Mouse (Mus musculus) megakaryocyte, adult 5-6 weeks (primary cell): Measurements from ENCODE around the gene Lmntd2. TPM values are rescaled to one million over a fixed set of nuclear protein-coding genes. Genes with fewer than 3 reads are reported as not detected.
A peak's percentile ranks its signal among the peaks of the same experiment; 100 is the strongest.

Experiments
- ATAC-seq: 2 replicates; pipeline ENCODE4 v1.8.0; 2016; ENCODE audit warnings: mild to moderate bottlenecking, inconsistent platforms; ENCODE audit not compliant: poor library complexity, severe bottlenecking
- total RNA-seq, 2 experiments: library from RNA; stranded (forward) in 1 of 2; stranded (reverse) in 1 of 2; fragments of 153-499, 151-499 nt in 1 of 2; fragments of 221-1000, 200-1000 nt in 1 of 2; gene quantifications; 2 replicates each; pipeline versions ENCODE4 v1.2.3 to v1.2.4; 2015 to 2017

Lmntd2 gene
- total RNA-seq, 2 experiments from 2014 or later: 0.04 to 0.36 TPM

GRCm38 (mm10) chr7:141191796-141192685, 21.8 kb downstream of the Lmntd2 start:
- ATAC-seq: no peak

DNA sequence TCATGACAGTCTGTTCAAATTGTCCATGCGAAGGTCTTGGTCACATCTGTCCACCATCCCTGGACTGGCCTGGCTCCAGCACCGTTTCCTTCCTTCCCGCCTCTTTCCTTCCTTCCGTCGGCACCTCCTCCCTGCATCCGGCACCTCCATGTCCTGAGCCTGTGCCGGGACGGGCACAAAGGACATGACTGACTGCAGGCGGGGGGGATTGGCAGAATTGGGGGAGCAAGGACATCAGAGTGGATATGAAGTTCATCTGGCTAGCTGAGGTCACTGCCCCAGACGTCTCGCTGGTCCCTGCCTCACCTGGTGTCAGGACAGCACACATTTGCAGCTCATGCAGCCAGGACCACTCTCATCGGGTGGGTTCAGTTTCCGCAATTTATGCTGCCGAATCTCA, 22.8 kb downstream of the Lmntd2 start:
- no peak for ATAC-seq

- ATAC-seq: no peak
Observed at GRCm38 (mm10) chr7:141190220-141190619, 23.7 kb downstream of the Lmntd2 start.

- no peak for ATAC-seq
Observed at GRCm38 (mm10) chr7:141188733-141189132, 25.1 kb downstream of the Lmntd2 start.

GRCm38 (mm10) chr7:141188194-141188593, 25.7 kb downstream of the Lmntd2 start:
- no peak for ATAC-seq

GRCm38 (mm10) chr7:141176173-141176572, 37.7 kb downstream of the Lmntd2 start:
- peak; percentile 62 for ATAC-seq

DNA sequence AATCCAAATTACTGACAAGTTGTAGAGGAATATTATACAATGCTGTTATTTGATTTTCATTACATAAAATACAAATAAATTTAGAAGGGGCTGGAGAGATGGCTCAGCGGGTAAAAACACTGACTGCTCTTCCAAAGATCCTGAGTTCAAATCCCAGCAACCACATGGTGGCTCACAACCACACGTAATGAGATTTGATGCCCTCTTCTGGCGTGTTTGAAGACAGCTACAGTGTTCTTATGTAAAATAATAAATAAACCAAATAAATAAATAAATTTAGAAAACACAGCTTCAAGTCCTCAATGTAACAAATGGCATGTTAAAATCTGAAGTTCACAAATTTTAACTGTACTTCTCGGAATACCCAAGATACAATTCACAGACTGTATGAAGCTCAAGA, 38.8 kb downstream of the Lmntd2 start:
- ATAC-seq: no peak

- no peak for ATAC-seq
Observed at GRCm38 (mm10) chr7:141173323-141173850, 40.5 kb downstream of the Lmntd2 start.

DNA sequence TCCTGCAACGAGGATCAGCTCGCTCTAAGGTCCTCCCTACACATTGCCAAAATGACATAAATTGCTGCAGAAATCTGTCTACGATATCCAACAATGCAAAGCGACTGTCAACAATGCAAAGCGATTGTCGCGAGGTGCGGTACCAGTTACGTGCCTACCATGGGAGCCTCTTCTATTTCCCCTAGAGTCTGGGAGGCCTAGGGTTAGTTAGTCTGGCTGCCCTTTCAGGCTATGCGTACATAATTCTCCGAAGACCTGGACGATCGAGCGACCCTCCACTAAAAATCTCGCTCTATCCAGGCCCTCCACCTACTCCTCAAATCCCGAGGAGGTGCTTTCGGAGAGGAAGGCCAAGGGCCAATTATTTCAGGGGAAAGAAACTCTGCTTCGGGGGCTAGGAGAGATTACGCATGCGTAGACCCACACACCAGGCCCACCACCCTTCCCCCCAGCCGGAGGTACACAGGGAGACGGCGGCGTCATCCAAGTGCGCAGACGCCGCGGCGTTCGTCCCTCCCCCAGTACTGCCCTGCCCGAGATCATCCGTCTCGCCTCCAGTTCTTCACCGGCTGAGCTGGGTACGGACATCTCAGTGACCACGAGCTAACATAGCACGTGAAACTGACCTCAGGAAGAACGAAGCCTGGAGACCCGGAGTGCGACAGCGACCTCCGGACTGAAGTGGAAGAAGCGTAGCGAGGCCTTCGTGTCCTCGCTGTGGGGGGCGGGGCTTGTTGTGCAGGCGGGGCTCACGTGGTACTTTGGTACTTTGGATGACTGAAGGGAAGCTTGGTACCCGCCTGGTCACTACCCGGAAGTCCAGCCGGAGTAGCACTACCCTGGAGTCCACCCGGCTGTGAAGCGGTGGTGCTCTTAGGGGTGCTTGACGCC, 41.5 kb downstream of the Lmntd2 start, which contains the start of gene Rnh1:
Gene Rnh1 (minus strand): TSS at position 742 of the 891 bp plus-strand sequence.
- peak; percentile 78 for ATAC-seq

DNA sequence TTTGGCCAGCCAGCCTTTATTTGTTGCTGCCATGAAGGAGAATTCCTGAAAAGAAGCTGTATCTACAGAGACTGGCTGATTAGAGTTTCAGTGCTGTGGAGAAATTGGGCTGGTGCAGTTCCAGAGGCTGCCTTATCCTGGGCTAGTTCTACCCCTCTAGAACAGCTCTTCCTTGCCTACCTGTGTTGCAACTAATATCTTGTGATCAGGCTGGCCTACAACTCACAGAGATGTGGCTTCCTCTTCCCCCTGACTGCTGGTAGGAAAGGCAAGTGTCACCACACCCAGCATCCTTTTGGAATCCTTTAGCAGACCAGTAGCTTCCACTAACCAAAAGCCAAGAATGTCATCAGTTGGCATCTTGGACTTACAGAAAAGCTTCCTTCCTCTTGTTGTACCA, 44.0 kb downstream of the Lmntd2 start:
- ATAC-seq: peak; percentile 7; the same call in 1 of the 2 replicates

DNA sequence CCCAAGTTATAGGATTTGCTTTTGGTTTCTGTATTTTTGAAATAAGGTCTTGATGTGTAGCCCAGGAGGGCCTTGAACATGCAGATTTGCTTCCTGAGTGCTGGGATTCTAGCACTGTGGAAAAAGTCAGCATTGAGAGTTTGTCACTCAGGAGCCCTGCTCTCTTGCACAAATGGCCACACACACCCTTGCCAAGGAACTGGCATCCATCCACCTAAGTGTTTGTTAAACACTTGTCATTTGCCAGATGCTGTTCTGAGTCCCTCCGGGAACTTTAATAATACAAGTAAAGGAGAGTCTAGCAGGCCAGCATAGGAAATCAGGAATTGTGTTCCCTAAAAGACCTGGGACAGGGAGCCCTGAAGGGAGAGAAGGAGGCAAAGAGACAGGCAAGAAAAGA, 44.6 kb downstream of the Lmntd2 start:
- ATAC-seq: no peak

GRCm38 (mm10) chr7:141168518-141168953, 45.3 kb downstream of the Lmntd2 start:
- peak; percentile 63 for ATAC-seq

DNA sequence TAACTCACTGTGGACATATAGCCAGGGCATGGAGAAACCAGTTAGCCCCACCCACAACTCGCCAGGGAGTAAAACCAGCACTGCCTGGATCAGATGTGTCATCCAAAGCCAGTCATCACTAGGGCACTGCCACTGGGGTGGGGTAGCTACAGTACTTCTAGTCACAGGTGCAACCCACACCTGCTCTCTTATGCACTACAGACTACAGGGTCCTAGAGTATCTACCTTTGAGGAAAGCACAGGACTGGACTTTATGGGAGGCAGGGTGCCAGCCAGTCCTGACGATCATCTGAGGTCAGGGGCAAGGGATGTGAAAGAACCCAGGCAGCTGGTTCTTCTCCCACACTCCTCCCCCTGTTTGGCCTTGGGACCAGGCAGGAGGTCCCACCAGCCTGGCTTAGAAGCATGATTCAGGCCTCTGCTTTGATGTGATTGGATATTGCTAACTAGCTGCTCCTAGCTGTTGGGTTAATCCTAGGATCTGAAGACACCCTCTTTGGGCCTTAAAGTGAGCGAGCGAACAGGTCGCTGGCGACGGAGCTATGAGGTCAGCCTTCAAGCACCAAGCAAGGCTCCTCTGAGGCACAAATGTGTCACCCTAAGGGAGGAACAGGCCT, 45.9 kb downstream of the Lmntd2 start:
- peak; percentile 8 for ATAC-seq

DNA sequence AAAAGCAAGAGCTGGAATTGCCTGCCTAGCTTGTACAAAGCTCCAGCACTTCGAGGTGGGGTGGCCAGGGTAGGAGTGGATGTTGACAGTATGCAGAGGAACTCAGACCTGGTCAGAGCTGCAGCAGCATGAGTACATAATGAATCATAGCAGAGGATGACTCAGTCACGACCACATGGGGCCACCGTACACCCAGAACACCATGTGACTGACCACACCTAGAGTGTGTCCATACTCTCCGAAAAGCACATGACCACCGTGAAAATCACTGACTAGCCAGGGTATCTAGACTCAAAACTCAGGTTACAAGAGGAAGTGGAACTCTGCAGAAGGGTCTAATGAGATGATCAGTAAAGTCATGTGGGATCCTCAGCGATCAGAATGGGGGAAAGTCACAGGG, 49.0 kb downstream of the Lmntd2 start:
- ATAC-seq: peak; percentile 66

GRCm38 (mm10) chr7:141164397-141164796, 49.5 kb downstream of the Lmntd2 start:
- no peak for ATAC-seq

Other genes starting within 250 kb of the Lmntd2 start
- 110 and 111 TPM in 2 replicates for gene Ifitm1, start 246.9 kb downstream of the Lmntd2 start, total RNA-seq (2015)
- 48.4 and 56.3 TPM in 2 replicates for gene Ifitm1, start 246.9 kb downstream of the Lmntd2 start, total RNA-seq (2017)
- 2,002 and 2,201 TPM in 2 replicates for gene Ifitm3, start 203.3 kb downstream of the Lmntd2 start, total RNA-seq (2015)
- 715 and 839 TPM in 2 replicates for gene Ifitm3, start 203.3 kb downstream of the Lmntd2 start, total RNA-seq (2017)
- gene Ifitm6, start 196.2 kb downstream of the Lmntd2 start, total RNA-seq (2015): 1,773 and 2,031 TPM in 2 replicates
- 1,518 and 1,657 TPM in 2 replicates for gene Ifitm6, start 196.2 kb downstream of the Lmntd2 start, total RNA-seq (2017)
- gene Gm17387, start 184.9 kb downstream of the Lmntd2 start, total RNA-seq (2015): not detected in 2 replicates
- not detected in 2 replicates for gene Gm17387, start 184.9 kb downstream of the Lmntd2 start, total RNA-seq (2017)
- 1.5 and 3.0 TPM in 2 replicates for gene B4galnt4, start 153.0 kb downstream of the Lmntd2 start, total RNA-seq (2015)
- 1.7 and 2.5 TPM in 2 replicates for gene B4galnt4, start 153.0 kb downstream of the Lmntd2 start, total RNA-seq (2017)
- 6.7 and 9.7 TPM in 2 replicates for gene Pkp3, start 135.9 kb downstream of the Lmntd2 start, total RNA-seq (2015)
- 3.8 and 6.1 TPM in 2 replicates for gene Pkp3, start 135.9 kb downstream of the Lmntd2 start, total RNA-seq (2017)
- 7.5 and 9.3 TPM in 2 replicates for gene Sigirr, start 113.5 kb downstream of the Lmntd2 start, total RNA-seq (2015)
- 7.7 and 8.2 TPM in 2 replicates for gene Sigirr, start 113.5 kb downstream of the Lmntd2 start, total RNA-seq (2017)
- gene Ano9, start 96.3 kb downstream of the Lmntd2 start, total RNA-seq (2015): not detected in 2 replicates
- not detected in 2 replicates for gene Ano9, start 96.3 kb downstream of the Lmntd2 start, total RNA-seq (2017)
- 7.1 and 10.2 TPM in 2 replicates for gene Ptdss2, start 91.7 kb downstream of the Lmntd2 start, total RNA-seq (2015)
- gene Ptdss2, start 91.7 kb downstream of the Lmntd2 start, total RNA-seq (2017): 1.9 and 2.6 TPM in 2 replicates
- gene Rnh1, start 41.2 kb downstream of the Lmntd2 start, total RNA-seq (2015): 70.5 and 86.8 TPM in 2 replicates
- 74.2 and 94.3 TPM in 2 replicates for gene Rnh1, start 41.2 kb downstream of the Lmntd2 start, total RNA-seq (2017)
- 29.0 and 40.0 TPM in 2 replicates for gene Hras, start 20.1 kb downstream of the Lmntd2 start, total RNA-seq (2015)
- gene Hras, start 20.1 kb downstream of the Lmntd2 start, total RNA-seq (2017): 20.7 and 27.1 TPM in 2 replicates
- 2.1 and 2.2 TPM in 2 replicates for gene Lrrc56, start 19.9 kb downstream of the Lmntd2 start, total RNA-seq (2015)
- 1.3 and 4.3 TPM in 2 replicates for gene Lrrc56, start 19.9 kb downstream of the Lmntd2 start, total RNA-seq (2017)
- 3.9 and 4.1 TPM in 2 replicates for gene Rassf7, start 1.8 kb upstream of the Lmntd2 start, total RNA-seq (2015)
- 2.2 and 4.1 TPM in 2 replicates for gene Rassf7, start 1.8 kb upstream of the Lmntd2 start, total RNA-seq (2017)
- gene Phrf1, start 14.7 kb upstream of the Lmntd2 start, total RNA-seq (2015): 42.8 and 48.9 TPM in 2 replicates
- 48.7 and 63.5 TPM in 2 replicates for gene Phrf1, start 14.7 kb upstream of the Lmntd2 start, total RNA-seq (2017)
- gene Irf7, start 52.4 kb upstream of the Lmntd2 start, total RNA-seq (2015): 42.6 and 50.5 TPM in 2 replicates
- gene Irf7, start 52.4 kb upstream of the Lmntd2 start, total RNA-seq (2017): 60.6 and 65.6 TPM in 2 replicates
- gene Cdhr5, start 62.7 kb upstream of the Lmntd2 start, total RNA-seq (2015): not detected in 2 replicates
- gene Cdhr5, start 62.7 kb upstream of the Lmntd2 start, total RNA-seq (2017): not detected in 2 replicates
- not detected in 2 replicates for gene Sct, start 65.1 kb upstream of the Lmntd2 start, total RNA-seq (2015)
- not detected in 2 replicates for gene Sct, start 65.1 kb upstream of the Lmntd2 start, total RNA-seq (2017)
- gene Drd4, start 77.9 kb upstream of the Lmntd2 start, total RNA-seq (2015): not detected in 2 replicates
- gene Drd4, start 77.9 kb upstream of the Lmntd2 start, total RNA-seq (2017): not detected in 2 replicates
- 36.1 and 36.5 TPM in 2 replicates for gene Deaf1, start 113.6 kb upstream of the Lmntd2 start, total RNA-seq (2015)
- 11.4 and 14.6 TPM in 2 replicates for gene Deaf1, start 113.6 kb upstream of the Lmntd2 start, total RNA-seq (2017)
- 11.8 and 12.0 TPM in 2 replicates for gene Tmem80, start 113.7 kb upstream of the Lmntd2 start, total RNA-seq (2015)
- gene Tmem80, start 113.7 kb upstream of the Lmntd2 start, total RNA-seq (2017): 6.0 and 8.7 TPM in 2 replicates
- not detected in 2 replicates for gene Eps8l2, start 124.8 kb upstream of the Lmntd2 start, total RNA-seq (2015)
- gene Eps8l2, start 124.8 kb upstream of the Lmntd2 start, total RNA-seq (2017): not detected in 2 replicates
- gene Taldo1, start 178.1 kb upstream of the Lmntd2 start, total RNA-seq (2015): 197 and 213 TPM in 2 replicates
- gene Taldo1, start 178.1 kb upstream of the Lmntd2 start, total RNA-seq (2017): 795 and 884 TPM in 2 replicates
- gene Gatd1, start 200.1 kb upstream of the Lmntd2 start, total RNA-seq (2015): 22.8 and 26.4 TPM in 2 replicates
- gene Gatd1, start 200.1 kb upstream of the Lmntd2 start, total RNA-seq (2017): 12.9 and 13.1 TPM in 2 replicates
- gene Cend1, start 215.4 kb upstream of the Lmntd2 start, total RNA-seq (2015): 0.18 TPM in 1 of 2 replicates, not detected in the other
- gene Cend1, start 215.4 kb upstream of the Lmntd2 start, total RNA-seq (2017): not detected in 2 replicates
- 14.6 and 15.0 TPM in 2 replicates for gene Slc25a22, start 223.8 kb upstream of the Lmntd2 start, total RNA-seq (2015)
- 3.2 and 6.4 TPM in 2 replicates for gene Slc25a22, start 223.8 kb upstream of the Lmntd2 start, total RNA-seq (2017)
- gene Pidd1, start 229.9 kb upstream of the Lmntd2 start, total RNA-seq (2015): 7.1 and 8.1 TPM in 2 replicates
- 6.1 and 10.5 TPM in 2 replicates for gene Pidd1, start 229.9 kb upstream of the Lmntd2 start, total RNA-seq (2017)
- gene Rplp2, start 233.3 kb upstream of the Lmntd2 start, total RNA-seq (2015): 1,660 and 1,825 TPM in 2 replicates
- 1,271 and 1,459 TPM in 2 replicates for gene Rplp2, start 233.3 kb upstream of the Lmntd2 start, total RNA-seq (2017)
- gene Pnpla2, start 241.1 kb upstream of the Lmntd2 start, total RNA-seq (2015): 31.2 and 34.5 TPM in 2 replicates
- gene Pnpla2, start 241.1 kb upstream of the Lmntd2 start, total RNA-seq (2017): 9.1 and 12.3 TPM in 2 replicates
- gene Cracr2b, start 247.0 kb upstream of the Lmntd2 start, total RNA-seq (2015): 1.6 and 1.8 TPM in 2 replicates
- 1.5 and 2.0 TPM in 2 replicates for gene Cracr2b, start 247.0 kb upstream of the Lmntd2 start, total RNA-seq (2017)